Mouse (Mus musculus) kidney, embryonic 14.5 days (tissue): ENCODE data around the gene Pde9a. TPM values are rescaled to one million over a fixed set of nuclear protein-coding genes. Genes with fewer than 3 reads are reported as not detected.

Experiments used
- ATAC-seq: fragments of 200-750 bp; cut with Nextera tagmentation; 2 replicates; pipeline ENCODE4 v1.8.0; 2017; ENCODE audit warnings: moderate number of reproducible peaks, mild to moderate bottlenecking, moderate TSS enrichment, moderate library complexity; ENCODE audit not compliant: low FRiP score, low TSS enrichment
- H3K27ac ChIP-seq: fragments of 300-500 bp; sonication (generic); 2 replicates; pipeline ENCODE4 v1.5.1; 2014; ENCODE audit warnings: low read depth, mild to moderate bottlenecking, low read length, moderate library complexity, mixed read lengths
- H3K27me3 ChIP-seq: fragments of 300-500 bp; sonication (generic); 2 replicates; pipeline ENCODE4 v1.6.1; 2014; ENCODE audit warnings: mild to moderate bottlenecking, low read length; ENCODE audit not compliant: control insufficient read depth, insufficient read depth
- H3K36me3 ChIP-seq: fragments of 300-500 bp; sonication (generic); 2 replicates; pipeline ENCODE4 v1.6.1; 2014; ENCODE audit warnings: low read length, mixed read lengths; ENCODE audit not compliant: control insufficient read depth, insufficient read depth
- H3K4me1 ChIP-seq: fragments of 300-500 bp; sonication (generic); 2 replicates; pipeline ENCODE4 v1.6.1; 2014; ENCODE audit warnings: low read length, mixed read lengths; ENCODE audit not compliant: control insufficient read depth, insufficient read depth
- H3K4me2 ChIP-seq: fragments of 300-500 bp; sonication (generic); replicated peaks from 2 replicates; pipeline ENCODE4 v1.6.1; 2014; ENCODE audit warnings: low read depth, mild to moderate bottlenecking, low read length
- H3K4me3 ChIP-seq: fragments of 300-500 bp; sonication (generic); 2 replicates; pipeline ENCODE4 v1.5.1; 2014; ENCODE audit warnings: mild to moderate bottlenecking, low read length
- H3K9ac ChIP-seq: fragments of 300-500 bp; sonication (generic); 2 replicates; pipeline ENCODE4 v1.6.1; 2014; ENCODE audit warnings: low read depth, mild to moderate bottlenecking, low read length, moderate library complexity
- H3K9me3 ChIP-seq: fragments of 300-500 bp; sonication (generic); 2 replicates; pipeline ENCODE4 v1.6.1; 2016; ENCODE audit warnings: low read length; ENCODE audit not compliant: control insufficient read depth
- WGBS: fragments of 180-500 bp; shearing (Covaris S2); extraction: QIAGEN DNeasy Blood & Tissue Kit; methylation state at CpG from one replicate; pipeline ENCODE4 v1.1.7; 2014; 5-methylcytosine and 5-hydroxymethylcytosine counted together
- polyA plus RNA-seq: library from polyadenylated mRNA; unstranded; fragments of >200 nt; fragmentation: Nextera tagmentation; extraction: Ambion mirVana; gene quantifications from 2 replicates; pipeline ENCODE4 v1.2.1, GENCODE M21; 2014

The Pde9a gene
- polyA plus RNA-seq, 1 experiment from 2014 or later, result 37.6 TPM

- H3K9ac ChIP-seq, result peak overlapping the region; percentile 5; the same call in 1 of the 2 replicates
- WGBS, result 4% methylated on average over 16 of the region's 16 CpGs
- H3K27me3 ChIP-seq, result no peaks in the 10 kb centered on the region
- H3K4me3 ChIP-seq, result peak overlapping the region; percentile 24
- peaks cover 4% of the 10 kb centered on the region; the same call in 1 of the 2 replicates for H3K36me3 ChIP-seq
- H3K9me3 ChIP-seq, result peaks cover 5% of the 10 kb centered on the region; the same call in 1 of the 2 replicates
- peak overlapping the region; percentile 82 for H3K27ac ChIP-seq
- peak overlapping the region; percentile 44 for H3K4me2 ChIP-seq
- H3K4me1 ChIP-seq, result peaks cover 41% of the 10 kb centered on the region
- peak; percentile 79 for ATAC-seq
Observed at GRCm38 (mm10) chr17:31433978-31434797, 48.2 kb downstream of the Pde9a start.

GRCm38 (mm10) chr17:31434825-31435325, 48.9 kb downstream of the Pde9a start:
- Histone ChIP-seq H3K4me2 (peak overlapping the region; percentile 44), H3K4me3 (no peak overlapping the region; the same call in 1 of the 2 replicates), H3K36me3 (no peaks in the 10 kb centered on the region), H3K27me3 (no peaks in the 10 kb centered on the region), H3K9ac (no peak overlapping the region), H3K4me1 (peaks cover 41% of the 10 kb centered on the region), H3K9me3 (no peaks in the 10 kb centered on the region), H3K27ac (peak overlapping the region; percentile 73; the same call in 1 of the 2 replicates)
- WGBS, result 3% methylated on average over 8 of the region's 8 CpGs
- ATAC-seq, result no peak

- no peak overlapping the region for H3K4me3 ChIP-seq
- peaks cover 41% of the 10 kb centered on the region for H3K4me1 ChIP-seq
- H3K27me3 ChIP-seq, result no peaks in the 10 kb centered on the region
- no peak overlapping the region for H3K4me2 ChIP-seq
- no peaks in the 10 kb centered on the region for H3K9me3 ChIP-seq
- no peak for ATAC-seq
- 54% methylated on average over 13 of the region's 13 CpGs for WGBS
- H3K9ac ChIP-seq, result no peak overlapping the region
- no peak overlapping the region for H3K27ac ChIP-seq
- H3K36me3 ChIP-seq, result no peaks in the 10 kb centered on the region
Observed at GRCm38 (mm10) chr17:31435934-31436813, 50.2 kb downstream of the Pde9a start.

DNA sequence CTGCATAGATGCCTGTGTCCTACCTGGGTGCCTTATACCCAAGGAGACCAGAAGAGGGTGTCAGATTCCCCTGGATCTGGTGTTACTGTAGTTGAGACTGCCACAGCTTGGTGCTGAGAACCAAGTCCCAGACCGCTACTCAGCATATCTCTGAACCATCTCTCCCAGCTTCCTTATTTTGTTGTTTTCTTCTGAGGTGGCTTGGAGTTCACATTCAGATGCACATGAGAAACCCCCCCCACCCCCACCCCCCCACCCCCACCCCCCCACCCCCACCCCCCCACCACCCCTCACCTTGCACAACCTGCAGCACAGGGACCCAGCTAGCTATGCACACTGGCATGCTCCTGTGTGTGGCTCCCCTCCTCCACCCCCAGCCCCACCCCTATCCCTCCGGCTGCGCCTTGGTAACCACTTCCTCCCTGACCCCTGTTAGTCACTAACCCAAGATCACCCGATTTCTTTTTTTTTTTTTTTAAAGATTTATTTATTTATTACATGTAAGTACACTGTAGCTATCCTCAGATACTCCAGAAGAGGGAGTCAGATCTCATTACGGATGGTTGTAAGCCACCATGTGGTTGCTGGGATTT, 50.9 kb downstream of the Pde9a start:
- H3K27ac ChIP-seq, result no peak overlapping the region
- peaks cover 39% of the 10 kb centered on the region for H3K4me1 ChIP-seq
- 81% methylated on average over 2 of the region's 5 CpGs for WGBS
- no peak overlapping the region for H3K4me2 ChIP-seq
- no peak overlapping the region for H3K9ac ChIP-seq
- H3K36me3 ChIP-seq, result no peaks in the 10 kb centered on the region
- H3K27me3 ChIP-seq, result no peaks in the 10 kb centered on the region
- H3K4me3 ChIP-seq, result no peak overlapping the region
- ATAC-seq, result no peak
- no peaks in the 10 kb centered on the region for H3K9me3 ChIP-seq

GRCm38 (mm10) chr17:31437482-31437881, 51.5 kb downstream of the Pde9a start:
- WGBS, result 91% methylated on average over 9 of the region's 9 CpGs
- H3K27ac ChIP-seq, result no peak overlapping the region
- H3K36me3 ChIP-seq, result no peaks in the 10 kb centered on the region
- H3K27me3 ChIP-seq, result no peaks in the 10 kb centered on the region
- peaks cover 34% of the 10 kb centered on the region for H3K4me1 ChIP-seq
- H3K9ac ChIP-seq, result no peak overlapping the region
- no peak overlapping the region for H3K4me3 ChIP-seq
- ATAC-seq, result no peak
- no peaks in the 10 kb centered on the region for H3K9me3 ChIP-seq
- no peak overlapping the region for H3K4me2 ChIP-seq

DNA sequence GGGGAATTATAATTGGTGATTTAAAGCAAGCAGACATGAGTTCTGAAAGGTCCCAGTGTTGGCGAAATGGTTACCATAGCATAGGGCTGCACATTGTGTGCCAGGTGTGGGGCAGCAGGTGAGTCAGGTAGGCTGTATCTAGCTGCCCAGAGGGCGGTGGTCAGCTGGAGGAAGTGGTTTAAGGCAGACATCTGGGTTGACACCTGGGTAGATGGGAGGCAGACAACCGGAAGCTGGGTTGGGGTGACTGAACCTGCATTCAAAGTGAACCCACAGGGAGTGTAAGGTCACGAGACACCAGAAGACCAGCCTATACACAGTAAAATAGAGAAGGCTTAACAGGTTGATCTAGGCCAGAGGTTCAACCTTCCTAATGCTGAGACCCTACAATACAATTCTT, 54.0 kb downstream of the Pde9a start:
- H3K4me3 ChIP-seq, result no peak overlapping the region
- 76% methylated on average over 4 of the region's 4 CpGs for WGBS
- H3K9ac ChIP-seq, result no peak overlapping the region
- H3K9me3 ChIP-seq, result no peaks in the 10 kb centered on the region
- no peaks in the 10 kb centered on the region for H3K36me3 ChIP-seq
- peaks cover 12% of the 10 kb centered on the region for H3K4me1 ChIP-seq
- no peaks in the 10 kb centered on the region for H3K27me3 ChIP-seq
- no peak for ATAC-seq
- H3K4me2 ChIP-seq, result no peak overlapping the region
- H3K27ac ChIP-seq, result no peak overlapping the region

DNA sequence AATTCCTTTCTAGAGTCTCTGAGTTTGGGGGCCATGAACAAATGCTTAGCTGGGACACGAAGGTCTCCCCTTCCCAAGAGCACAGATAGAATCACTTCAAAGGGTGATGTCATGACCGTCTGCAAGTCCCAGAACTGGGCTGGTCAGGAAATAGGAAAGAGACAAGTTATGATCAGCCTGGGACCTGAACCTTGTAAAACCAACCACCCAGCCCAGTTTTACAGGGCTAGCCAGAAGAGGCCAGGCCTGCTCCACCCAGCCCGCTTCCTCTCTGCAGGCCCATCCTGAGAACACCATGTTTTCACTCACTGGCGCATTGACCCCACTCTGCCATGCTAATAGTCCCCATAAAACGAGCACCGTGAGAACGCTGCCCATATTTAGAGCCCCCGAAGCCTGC, 56.5 kb downstream of the Pde9a start:
- H3K4me2 ChIP-seq, result no peak overlapping the region
- peaks cover 2% of the 10 kb centered on the region; the same call in 1 of the 2 replicates for H3K4me1 ChIP-seq
- H3K9me3 ChIP-seq, result no peaks in the 10 kb centered on the region
- no peak for ATAC-seq
- peaks cover 8% of the 10 kb centered on the region; the same call in 1 of the 2 replicates for H3K36me3 ChIP-seq
- no peak overlapping the region for H3K9ac ChIP-seq
- no peaks in the 10 kb centered on the region for H3K27me3 ChIP-seq
- no peak overlapping the region for H3K27ac ChIP-seq
- H3K4me3 ChIP-seq, result no peak overlapping the region
- 63% methylated on average over 8 of the region's 8 CpGs for WGBS

DNA sequence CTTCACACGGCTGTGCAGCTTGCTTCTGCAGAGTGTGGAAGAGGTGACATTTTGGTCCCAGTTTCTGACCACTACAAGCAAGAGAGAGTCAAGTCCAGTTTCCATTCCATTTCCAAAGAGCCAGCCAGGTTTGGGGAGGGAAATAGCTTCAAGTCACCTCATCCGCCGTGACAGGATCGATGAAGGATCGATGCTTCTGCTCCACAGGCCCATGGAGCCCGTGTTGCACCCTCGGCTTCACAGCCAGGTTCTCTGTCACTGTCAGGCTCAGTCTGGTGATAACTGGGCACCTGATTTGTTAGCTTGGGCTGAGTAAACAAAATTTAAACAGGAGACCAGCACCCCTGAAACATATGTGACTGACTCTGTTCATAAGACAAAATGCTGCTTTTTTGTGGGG, 58.2 kb downstream of the Pde9a start:
- no peak overlapping the region for H3K4me3 ChIP-seq
- peaks cover 8% of the 10 kb centered on the region; the same call in 1 of the 2 replicates for H3K36me3 ChIP-seq
- WGBS, result 59% methylated on average over 7 of the region's 7 CpGs
- H3K27me3 ChIP-seq, result no peaks in the 10 kb centered on the region
- peaks cover 2% of the 10 kb centered on the region; the same call in 1 of the 2 replicates for H3K4me1 ChIP-seq
- H3K27ac ChIP-seq, result no peak overlapping the region
- H3K9me3 ChIP-seq, result no peaks in the 10 kb centered on the region
- no peak for ATAC-seq
- H3K4me2 ChIP-seq, result no peak overlapping the region
- H3K9ac ChIP-seq, result no peak overlapping the region
